Mouse (Mus musculus) ES-Bruce4 (cell line): ENCODE results near the gene Hdgfl1.

Experiments
- CTCF ChIP-seq: IDR thresholded peaks from one replicate; pipeline ENCODE4 v1.8.1; 2011; ENCODE audit warnings: low read depth, low read length
- POLR2A ChIP-seq: IDR thresholded peaks from one replicate; pipeline ENCODE4 v1.8.1; 2011; ENCODE audit warnings: low read length; ENCODE audit not compliant: insufficient read depth

DNA sequence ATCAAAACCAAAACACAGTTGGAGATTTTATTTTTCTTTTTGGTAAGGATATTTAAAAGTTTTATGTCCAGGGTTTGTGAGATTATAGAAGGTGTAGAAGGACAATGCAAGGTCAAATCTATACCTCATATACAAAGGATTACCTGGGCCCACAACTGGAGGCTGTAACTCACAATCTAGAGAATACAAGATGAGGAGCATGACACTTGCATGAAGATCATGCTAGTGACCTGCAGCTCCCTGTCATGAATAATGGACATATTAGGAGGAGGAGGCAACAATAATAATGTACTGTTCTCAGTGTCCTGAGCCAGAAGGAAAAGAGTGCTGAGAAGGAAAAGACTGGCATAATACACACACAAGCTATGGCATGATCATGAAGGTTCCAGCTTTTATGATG, 17.1 kb downstream of the Hdgfl1 start:
- TF ChIP-seq CTCF (no peak), POLR2A (no peak)
